Mouse (Mus musculus): ENCODE results near the gene Spata18.

Spata18 gene

GRCm38 (mm10) chr5:73666695-73667094 is 15.5 kb downstream of the Spata18 start:
- DNase-seq (ENCODE audit: low spot score), result no peak

GRCm38 (mm10) chr5:73667877-73668276 is 16.7 kb downstream of the Spata18 start:
- no peak for DNase-seq (ENCODE audit: low spot score)

GRCm38 (mm10) chr5:73669386-73669785 is 18.2 kb downstream of the Spata18 start:
- no peak for DNase-seq (ENCODE audit: low spot score)

GRCm38 (mm10) chr5:73675604-73676003 is 24.4 kb downstream of the Spata18 start:
- no peak for DNase-seq (ENCODE audit: low spot score)

GRCm38 (mm10) chr5:73676626-73677025 is 25.4 kb downstream of the Spata18 start:
- DNase-seq (ENCODE audit: low spot score), result no peak

- no peak for DNase-seq (ENCODE audit: low spot score)
Observed at GRCm38 (mm10) chr5:73683221-73683620, 32.0 kb downstream of the Spata18 start.

GRCm38 (mm10) chr5:73683706-73684409 is 32.7 kb downstream of the Spata18 start:
- no peak for DNase-seq (ENCODE audit: low spot score)

GRCm38 (mm10) chr5:73686149-73686548 is 35.0 kb downstream of the Spata18 start:
- DNase-seq (ENCODE audit: low spot score), result no peak

- DNase-seq (ENCODE audit: low spot score), result no peak
Observed at GRCm38 (mm10) chr5:73688576-73688975, 37.4 kb downstream of the Spata18 start.

GRCm38 (mm10) chr5:73690146-73690545 is 39.0 kb downstream of the Spata18 start:
- DNase-seq (ENCODE audit: low spot score), result no peak

- DNase-seq (ENCODE audit: low spot score), result no peak
Observed at GRCm38 (mm10) chr5:73691723-73692520, 40.7 kb downstream of the Spata18 start.

GRCm38 (mm10) chr5:73693778-73694177 is 42.6 kb downstream of the Spata18 start:
- DNase-seq (ENCODE audit: low spot score), result no peak

- DNase-seq (ENCODE audit: low spot score), result no peak
Observed at GRCm38 (mm10) chr5:73694254-73695015, 43.3 kb downstream of the Spata18 start.

GRCm38 (mm10) chr5:73697700-73698099 is 46.5 kb downstream of the Spata18 start:
- DNase-seq (ENCODE audit: low spot score), result no peak

GRCm38 (mm10) chr5:73701063-73701890 is 50.1 kb downstream of the Spata18 start:
- DNase-seq (ENCODE audit: low spot score), result no peak

- DNase-seq (ENCODE audit: low spot score), result no peak
Observed at GRCm38 (mm10) chr5:73701946-73702710, 50.9 kb downstream of the Spata18 start.

- DNase-seq (ENCODE audit: low spot score), result no peak
Observed at GRCm38 (mm10) chr5:73703096-73703495, 51.9 kb downstream of the Spata18 start.

GRCm38 (mm10) chr5:73704263-73704662 is 53.1 kb downstream of the Spata18 start:
- DNase-seq (ENCODE audit: low spot score), result no peak

- DNase-seq (ENCODE audit: low spot score), result no peak
Observed at GRCm38 (mm10) chr5:73704757-73705156, 53.6 kb downstream of the Spata18 start.

- no peak for DNase-seq (ENCODE audit: low spot score)
Observed at GRCm38 (mm10) chr5:73705290-73705689, 54.1 kb downstream of the Spata18 start.

- DNase-seq (ENCODE audit: low spot score), result no peak
Observed at GRCm38 (mm10) chr5:73712852-73713251, 61.7 kb downstream of the Spata18 start.

Measured in ovary, postnatal 36 days (tissue).